ENCODE assay signal across 15 mouse cellular contexts in genomic region chr11:65759350-65759749, GRCm38 (mm10).
"Had no signal": no experiment of that assay in that cellular context is flagged by ENCODE, and none has a peak within 500 bp of the region (broad histone marks: within the 10 kb centered on the region; RNA-seq: fewer than 3 reads in every experiment).

No protein-coding gene starts in this region.

- H3K4me3 ChIP-seq: lung, embryonic 15.5 days; midbrain, embryonic 12.5 days; neural tube, embryonic 12.5 days; stomach, embryonic 15.5 days had no signal

- H3K9ac ChIP-seq: lung, embryonic 15.5 days; midbrain, embryonic 12.5 days; neural tube, embryonic 12.5 days; stomach, embryonic 15.5 days had no signal

- H3K4me2 ChIP-seq: lung, embryonic 15.5 days; midbrain, embryonic 12.5 days; neural tube, embryonic 12.5 days; stomach, embryonic 15.5 days had no signal

- H3K36me3 ChIP-seq: midbrain, embryonic 12.5 days; neural tube, embryonic 12.5 days; stomach, embryonic 15.5 days had no signal

- DNase-seq: lung, adult 2 months; lung, postnatal 14 days; lung, postnatal 36 days; midbrain, embryonic 14.5 days; right cerebral cortex, postnatal 14 days; thymus, adult 2 months; thymus, postnatal 25 days; thymus, postnatal 4 days had no signal

- H3K4me1 ChIP-seq: lung, embryonic 15.5 days; midbrain, embryonic 12.5 days; neural tube, embryonic 12.5 days; stomach, embryonic 15.5 days had no signal

- H3K27ac ChIP-seq: lung, embryonic 15.5 days; macrophage; midbrain, embryonic 12.5 days; neural tube, embryonic 12.5 days; stomach, embryonic 15.5 days; stomach, postnatal 0 days had no signal

- H3K27me3 ChIP-seq: lung, embryonic 15.5 days; midbrain, embryonic 12.5 days; neural tube, embryonic 12.5 days; stomach, embryonic 15.5 days had no signal

- H3K9me3 ChIP-seq: lung, embryonic 15.5 days; midbrain, embryonic 12.5 days; neural tube, embryonic 12.5 days; stomach, embryonic 15.5 days had no signal

- ATAC-seq: lung, postnatal 0 days had no signal
